Mouse (Mus musculus) neural tube, embryonic 15.5 days (tissue): ENCODE data around the gene Urm1. TPM values are rescaled to one million over a fixed set of nuclear protein-coding genes. Genes with fewer than 3 reads are reported as not detected.

Source experiments
- ATAC-seq: fragments of 200-750 bp; cut with Nextera tagmentation; 2 replicates; pipeline ENCODE4 v1.8.0; 2017; ENCODE audit warnings: mild to moderate bottlenecking, moderate TSS enrichment, moderate library complexity; ENCODE audit not compliant: low FRiP score
- H3K27ac ChIP-seq: fragments of 300-500 bp; sonication (generic); replicated peaks from 2 replicates; pipeline ENCODE4 v1.5.1; 2015; ENCODE audit warnings: mild to moderate bottlenecking, inconsistent platforms
- H3K27me3 ChIP-seq: fragments of 300-500 bp; sonication (generic); replicated peaks from 2 replicates; pipeline ENCODE4 v1.6.1; 2015; ENCODE audit warnings: inconsistent platforms
- H3K36me3 ChIP-seq: fragments of 300-500 bp; sonication (generic); 2 replicates; pipeline ENCODE4 v1.6.1; 2015; ENCODE audit warnings: inconsistent platforms
- H3K4me1 ChIP-seq: fragments of 300-500 bp; sonication (generic); 2 replicates; pipeline ENCODE4 v1.6.1; 2015; ENCODE audit warnings: inconsistent platforms
- H3K4me2 ChIP-seq: fragments of 300-500 bp; sonication (generic); 2 replicates; pipeline ENCODE4 v1.6.1; 2015; ENCODE audit warnings: inconsistent platforms, mild to moderate bottlenecking, moderate library complexity
- H3K4me3 ChIP-seq: fragments of 300-500 bp; sonication (generic); replicated peaks from 2 replicates; pipeline ENCODE4 v1.5.1; 2015; ENCODE audit warnings: mild to moderate bottlenecking, inconsistent platforms
- H3K9ac ChIP-seq: fragments of 300-500 bp; sonication (generic); replicated peaks from 2 replicates; pipeline ENCODE4 v1.6.1; 2015; ENCODE audit warnings: mild to moderate bottlenecking, inconsistent platforms
- H3K9me3 ChIP-seq: fragments of 300-500 bp; sonication (generic); replicated peaks from 2 replicates; pipeline ENCODE4 v1.6.1; 2016; ENCODE audit warnings: inconsistent platforms
- WGBS: fragments of 180-500 bp; shearing (Covaris S2); methylation state at CpG from one replicate; pipeline ENCODE4 v1.1.7; 2015; ENCODE audit warnings: mixed read lengths; 5-methylcytosine and 5-hydroxymethylcytosine counted together
- polyA plus RNA-seq: library from polyadenylated mRNA; unstranded; fragments of >200 nt; fragmentation: Nextera tagmentation; extraction: Ambion mirVana; gene quantifications from 2 replicates; pipeline ENCODE4 v1.2.1, GENCODE M21; 2015

The Urm1 gene
- polyA plus RNA-seq, 1 experiment from 2014 or later, result 28.3 TPM

DNA sequence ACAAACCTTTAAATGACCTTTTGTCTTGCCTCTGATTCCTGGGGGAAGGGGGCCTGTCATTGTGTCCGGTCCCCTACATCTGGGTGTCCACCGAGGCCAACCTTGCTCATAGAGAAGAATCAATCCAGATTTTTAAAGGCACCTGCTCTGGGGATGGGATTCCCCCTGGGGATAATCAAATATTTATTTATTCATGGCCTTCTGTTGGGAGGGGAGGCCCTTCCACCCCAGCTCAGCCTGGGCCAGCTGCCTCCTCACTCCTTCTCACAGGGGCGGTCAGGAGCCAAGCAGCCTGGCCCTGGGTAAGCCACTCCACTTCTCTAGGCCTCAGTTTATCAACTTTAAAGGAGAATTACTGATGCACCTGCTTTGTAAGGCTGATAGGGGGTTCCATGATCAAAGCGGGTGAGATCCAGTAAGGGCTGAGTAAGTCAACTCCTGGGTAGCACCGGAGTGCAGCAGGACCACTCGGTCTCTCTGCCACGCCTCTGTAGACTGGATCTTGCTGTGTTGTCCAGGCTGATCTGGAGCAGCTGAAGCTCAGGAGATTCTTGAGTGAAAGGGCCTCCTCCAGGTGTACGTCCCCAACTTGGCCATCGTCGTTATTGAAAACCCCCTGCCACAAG, 35.8 kb downstream of the Urm1 start:
- no peak for ATAC-seq
- no peaks in the 10 kb centered on the region for H3K9me3 ChIP-seq
- no peaks in the 10 kb centered on the region for H3K27me3 ChIP-seq
- H3K9ac ChIP-seq, result no peak overlapping the region
- no peak overlapping the region for H3K27ac ChIP-seq
- H3K4me3 ChIP-seq, result no peak overlapping the region
- H3K4me2 ChIP-seq, result no peak overlapping the region
- WGBS, result 28% methylated on average over 10 of the region's 10 CpGs
- peaks cover 29% of the 10 kb centered on the region for H3K4me1 ChIP-seq
- no peaks in the 10 kb centered on the region for H3K36me3 ChIP-seq

DNA sequence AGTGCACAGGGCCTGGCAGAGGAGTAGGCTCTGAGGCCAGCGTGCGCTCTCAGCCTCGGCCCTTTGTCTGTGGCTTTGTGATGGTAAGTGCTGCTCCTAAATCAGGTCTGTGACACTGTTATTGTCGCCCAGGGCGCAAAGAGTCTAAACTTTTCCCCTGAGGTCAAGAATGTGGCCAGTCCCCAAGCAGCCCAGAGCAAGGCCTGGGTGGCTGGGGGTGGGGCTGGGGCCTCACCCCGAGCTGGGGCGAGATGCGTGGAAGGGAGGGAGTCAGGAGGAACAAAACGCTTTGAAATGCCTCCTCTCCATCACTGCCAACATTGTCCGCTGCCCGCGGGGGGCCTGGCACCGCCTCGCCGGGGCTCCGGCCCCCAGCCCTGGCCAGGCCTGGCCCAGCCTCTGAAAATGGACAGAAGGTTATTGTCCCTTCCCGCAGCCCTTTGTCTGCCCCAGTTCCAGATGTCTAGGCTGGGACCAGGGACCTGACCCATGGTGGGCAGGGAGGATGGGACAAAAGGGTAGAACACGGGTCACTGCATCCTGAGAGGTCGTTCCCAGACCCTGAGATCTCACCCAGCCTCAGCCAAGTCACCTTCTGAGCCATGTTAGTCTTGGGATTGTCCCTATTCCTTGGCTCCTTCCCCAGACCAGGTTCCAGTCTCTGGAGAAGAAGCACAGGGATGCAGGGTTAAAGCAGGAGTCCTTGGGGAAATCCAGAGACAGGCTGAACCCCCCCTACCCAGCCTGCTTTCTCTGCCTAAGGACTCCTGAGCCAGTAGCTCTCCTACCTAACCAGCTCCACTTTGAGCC, 36.8 kb downstream of the Urm1 start:
- no peak for ATAC-seq
- Histone ChIP-seq H3K4me2 (no peak overlapping the region), H3K27ac (peak overlapping the region; percentile 34; the same call in 1 of the 2 replicates)

DNA sequence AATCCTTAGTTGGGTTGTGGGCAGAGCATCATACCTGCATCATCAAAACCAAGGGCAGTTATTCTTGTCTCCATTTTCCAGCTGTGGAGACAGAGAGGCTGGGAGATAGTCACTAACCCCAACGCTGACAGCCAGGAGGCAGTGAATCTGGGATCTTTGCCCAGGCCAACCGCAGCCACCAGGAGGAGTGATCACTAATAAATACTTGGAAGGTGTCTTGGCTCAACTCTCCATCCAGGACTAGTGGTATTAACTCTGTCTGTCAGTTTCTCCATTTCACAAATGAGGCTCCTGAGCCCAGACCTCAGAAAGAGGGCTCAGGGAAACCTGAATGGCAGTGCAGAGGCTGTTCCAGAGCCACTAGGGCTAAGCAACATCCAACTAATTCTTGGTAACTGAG, 37.5 kb downstream of the Urm1 start:
- Histone ChIP-seq H3K9ac (no peak overlapping the region), H3K36me3 (no peaks in the 10 kb centered on the region), H3K27me3 (no peaks in the 10 kb centered on the region), H3K4me3 (no peak overlapping the region), H3K27ac (no peak overlapping the region), H3K9me3 (no peaks in the 10 kb centered on the region), H3K4me1 (peaks cover 29% of the 10 kb centered on the region), H3K4me2 (no peak overlapping the region)
- ATAC-seq, result no peak
- 15% methylated on average over 2 of the region's 2 CpGs for WGBS

More for the DNA sequence above, 36.8 kb downstream of the Urm1 start:
- no peak overlapping the region for H3K9ac ChIP-seq
- H3K4me3 ChIP-seq, result no peak overlapping the region
- peaks cover 29% of the 10 kb centered on the region for H3K4me1 ChIP-seq
- no peaks in the 10 kb centered on the region for H3K36me3 ChIP-seq
- whole genome bisulfite sequencing, result 9% methylated on average over 19 of the region's 19 CpGs
- no peaks in the 10 kb centered on the region for H3K27me3 ChIP-seq
- H3K9me3 ChIP-seq, result no peaks in the 10 kb centered on the region

GRCm38 (mm10) chr2:29857967-29858366, 38.1 kb downstream of the Urm1 start:
- Histone ChIP-seq H3K4me1 (peaks cover 26% of the 10 kb centered on the region), H3K4me2 (no peak overlapping the region), H3K27me3 (no peaks in the 10 kb centered on the region), H3K9me3 (no peaks in the 10 kb centered on the region), H3K9ac (no peak overlapping the region), H3K36me3 (no peaks in the 10 kb centered on the region), H3K27ac (no peak overlapping the region), H3K4me3 (no peak overlapping the region)
- no peak for ATAC-seq
- WGBS, result 46% methylated on average over 5 of the region's 5 CpGs

DNA sequence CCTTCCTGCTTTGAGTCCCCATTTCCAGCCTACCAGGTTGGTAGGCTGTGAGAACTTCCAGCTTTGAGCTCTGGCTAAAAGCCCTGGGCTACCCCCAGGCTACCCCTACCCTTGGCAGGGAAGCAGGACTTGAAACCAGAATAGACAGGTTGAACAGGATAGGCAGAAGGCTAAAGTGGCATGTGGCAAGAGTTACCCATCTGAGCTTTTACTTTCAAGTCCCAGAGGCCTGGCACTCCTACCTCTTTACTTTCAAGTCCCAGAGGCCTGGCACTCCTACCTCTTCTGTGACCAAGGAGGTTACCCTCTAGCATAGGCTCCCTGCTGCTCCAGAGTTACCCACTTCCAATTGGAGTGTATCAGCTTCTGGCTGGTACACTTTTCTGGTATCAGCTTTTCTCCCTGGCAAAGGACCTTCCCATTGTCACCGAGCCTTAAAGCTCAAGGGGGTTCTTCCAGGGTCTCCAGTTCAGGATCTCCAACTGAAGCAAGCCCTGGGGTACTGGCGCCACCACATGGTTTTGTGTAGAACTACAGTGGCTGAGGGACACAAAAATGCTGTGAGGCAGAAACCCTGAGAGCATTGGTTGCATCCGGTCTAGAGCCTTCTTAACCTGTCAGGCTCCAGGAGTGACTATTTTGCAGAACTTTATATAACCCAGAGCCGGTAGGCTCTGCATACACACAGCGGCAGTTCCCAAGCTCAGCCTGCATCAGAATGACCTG, 39.0 kb downstream of the Urm1 start:
- H3K36me3 ChIP-seq, result no peaks in the 10 kb centered on the region
- no peaks in the 10 kb centered on the region for H3K9me3 ChIP-seq
- no peak overlapping the region for H3K4me2 ChIP-seq
- H3K9ac ChIP-seq, result no peak overlapping the region
- no peak for ATAC-seq
- H3K27me3 ChIP-seq, result no peaks in the 10 kb centered on the region
- no peak overlapping the region for H3K4me3 ChIP-seq
- H3K27ac ChIP-seq, result no peak overlapping the region
- peaks cover 19% of the 10 kb centered on the region for H3K4me1 ChIP-seq
- WGBS, result 10% methylated on average over 5 of the region's 5 CpGs

- Histone ChIP-seq H3K9me3 (no peaks in the 10 kb centered on the region), H3K4me3 (no peak overlapping the region), H3K36me3 (no peaks in the 10 kb centered on the region), H3K4me1 (peaks cover 15% of the 10 kb centered on the region), H3K9ac (no peak overlapping the region), H3K4me2 (no peak overlapping the region), H3K27me3 (no peaks in the 10 kb centered on the region), H3K27ac (no peak overlapping the region)
- 78% methylated on average over 4 of the region's 4 CpGs for WGBS
- no peak for ATAC-seq
Observed at GRCm38 (mm10) chr2:29865125-29865524, 45.2 kb downstream of the Urm1 start.

GRCm38 (mm10) chr2:29868949-29869645, 49.2 kb downstream of the Urm1 start, which contains the start of gene Cercam:
Gene Cercam, plus strand, starts transcription at chr2:29869164.
- WGBS, result under 1% methylated on average over 44 of the region's 44 CpGs
- Histone ChIP-seq H3K9ac (peak within 1 kb of the TSS; percentile 52), H3K27me3 (no peaks in the 10 kb centered on the region), H3K4me3 (peak within 1 kb of the TSS; percentile 52), H3K36me3 (no peaks in the 10 kb centered on the region; the same call in 1 of the 2 replicates), H3K4me2 (peak within 1 kb of the TSS; percentile 84), H3K27ac (peak within 1 kb of the TSS; percentile 88), H3K9me3 (no peaks in the 10 kb centered on the region), H3K4me1 (peaks cover 23% of the 10 kb centered on the region)
- ATAC-seq, result peak; percentile 92

GRCm38 (mm10) chr2:29869646-29870451, 50.0 kb downstream of the Urm1 start:
- H3K36me3 ChIP-seq, result no peaks in the 10 kb centered on the region; the same call in 1 of the 2 replicates
- peaks cover 23% of the 10 kb centered on the region for H3K4me1 ChIP-seq
- peak overlapping the region; percentile 88 for H3K27ac ChIP-seq
- 4% methylated on average over 17 of the region's 17 CpGs for WGBS
- H3K27me3 ChIP-seq, result no peaks in the 10 kb centered on the region
- peak overlapping the region; percentile 52 for H3K9ac ChIP-seq
- no peaks in the 10 kb centered on the region for H3K9me3 ChIP-seq
- H3K4me3 ChIP-seq, result peak overlapping the region; percentile 52
- H3K4me2 ChIP-seq, result peak overlapping the region; percentile 84
- ATAC-seq, result peak; percentile 40; the same call in 1 of the 2 replicates

DNA sequence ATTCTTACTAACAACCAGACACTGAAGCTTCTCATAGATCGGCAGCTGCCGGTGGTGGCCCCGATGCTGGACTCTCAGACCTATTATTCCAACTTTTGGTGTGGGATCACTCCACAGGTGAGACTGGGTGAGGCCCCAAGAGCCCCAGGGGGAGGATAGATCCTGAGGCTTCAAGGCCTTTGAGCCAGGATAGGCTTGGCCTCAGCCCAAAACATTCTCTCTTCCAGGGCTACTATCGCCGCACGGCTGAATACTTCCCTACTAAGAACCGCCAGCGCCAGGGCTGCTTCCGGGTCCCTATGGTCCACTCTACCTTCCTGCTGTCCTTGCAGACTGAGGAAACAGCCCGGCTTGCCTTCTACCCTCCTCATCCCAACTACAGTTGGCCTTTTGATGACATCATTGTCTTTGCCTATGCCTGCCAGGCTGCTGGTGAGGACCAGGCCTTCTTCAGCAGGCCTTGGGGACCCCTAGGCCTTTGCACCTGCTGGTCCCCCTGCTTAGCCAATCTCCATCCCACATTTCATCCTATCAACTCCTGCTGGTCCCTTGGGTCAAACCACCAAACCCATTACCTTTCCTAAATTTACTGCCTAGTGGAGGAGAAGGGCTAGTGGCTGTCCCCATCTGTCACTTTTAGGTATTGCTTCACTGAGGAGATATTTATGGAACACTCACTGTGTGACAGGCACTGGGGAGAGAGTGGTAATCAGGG, 52.9 kb downstream of the Urm1 start:
- WGBS, result 93% methylated on average over 10 of the region's 10 CpGs
- peaks cover under 1% of the 10 kb centered on the region for H3K36me3 ChIP-seq

DNA sequence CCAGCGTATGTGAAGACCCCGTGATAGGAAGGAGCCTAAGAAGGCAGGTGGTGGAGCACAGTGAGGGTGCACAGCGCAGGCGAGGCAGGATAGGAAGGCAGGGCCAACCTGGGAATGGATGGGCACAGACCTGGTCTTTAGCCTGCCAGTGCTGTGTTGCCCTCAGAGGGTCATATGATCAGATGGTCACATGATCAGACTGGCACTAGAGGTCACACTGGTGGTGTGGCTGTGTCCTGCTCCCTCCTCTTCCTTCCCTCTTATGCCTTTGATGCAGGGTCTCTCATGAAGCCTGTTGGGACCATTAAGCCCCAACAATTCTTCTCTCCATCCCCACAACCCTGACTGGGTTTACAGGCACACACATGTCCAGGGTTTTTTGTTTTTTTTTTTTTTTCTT, 53.9 kb downstream of the Urm1 start:
- H3K4me2 ChIP-seq, result no peak overlapping the region
- peaks cover 20% of the 10 kb centered on the region for H3K4me1 ChIP-seq
- no peak for ATAC-seq
- no peak overlapping the region for H3K4me3 ChIP-seq
- H3K9me3 ChIP-seq, result no peaks in the 10 kb centered on the region
- no peak overlapping the region for H3K9ac ChIP-seq
- peaks cover 3% of the 10 kb centered on the region for H3K36me3 ChIP-seq
- no peaks in the 10 kb centered on the region for H3K27me3 ChIP-seq
- no peak overlapping the region for H3K27ac ChIP-seq
- 96% methylated on average over 4 of the region's 4 CpGs for WGBS

More for the DNA sequence above, 52.9 kb downstream of the Urm1 start:
- Histone ChIP-seq H3K27ac (no peak overlapping the region), H3K4me3 (no peak overlapping the region), H3K4me2 (no peak overlapping the region), H3K4me1 (peaks cover 23% of the 10 kb centered on the region), H3K9me3 (no peaks in the 10 kb centered on the region), H3K9ac (no peak overlapping the region), H3K27me3 (no peaks in the 10 kb centered on the region)
- no peak for ATAC-seq
